Mouse (Mus musculus): ENCODE measurements around the gene Strn.

GRCm38 (mm10) chr17:78698965-78699364 is 38.0 kb downstream of the Strn start:
- TF ChIP-seq EP300 (IDR thresholded peaks at IDR 0.05) (no peak), CTCF (IDR thresholded peaks at IDR 0.05) (no peak)

Measured in lung, postnatal 0 days (tissue).